Mouse (Mus musculus) hindbrain, embryonic 12.5 days (tissue): ENCODE results near the gene Eddm3b. TPM values are rescaled to one million over a fixed set of nuclear protein-coding genes. Genes with fewer than 3 reads are reported as not detected.

Experiments used
- ATAC-seq: fragments of 200-750 bp; cut with Nextera tagmentation; 2 replicates; pipeline ENCODE4 v1.8.0; 2017; ENCODE audit warnings: moderate TSS enrichment; ENCODE audit not compliant: low FRiP score
- H3K27ac ChIP-seq: fragments of 300-500 bp; sonication (generic); 2 replicates; pipeline ENCODE4 v1.5.1; 2016; ENCODE audit warnings: mild to moderate bottlenecking
- H3K27me3 ChIP-seq: fragments of 300-500 bp; sonication (generic); 2 replicates; pipeline ENCODE4 v1.6.1; 2016; ENCODE audit warnings: mild to moderate bottlenecking
- H3K36me3 ChIP-seq: fragments of 300-500 bp; sonication (generic); 2 replicates; pipeline ENCODE4 v1.6.1; 2016; ENCODE audit warnings: mild to moderate bottlenecking
- H3K4me1 ChIP-seq: fragments of 300-500 bp; sonication (generic); 2 replicates; pipeline ENCODE4 v1.6.1; 2016
- H3K4me2 ChIP-seq: fragments of 300-500 bp; sonication (generic); replicated peaks from 2 replicates; pipeline ENCODE4 v1.6.1; 2016; ENCODE audit warnings: mild to moderate bottlenecking
- H3K4me3 ChIP-seq: fragments of 300-500 bp; sonication (generic); 2 replicates; pipeline ENCODE4 v1.5.1; 2016; ENCODE audit warnings: mild to moderate bottlenecking
- H3K9ac ChIP-seq: fragments of 300-500 bp; sonication (generic); 2 replicates; pipeline ENCODE4 v1.6.1; 2016; ENCODE audit warnings: mild to moderate bottlenecking, moderate library complexity
- H3K9me3 ChIP-seq: fragments of 300-500 bp; sonication (generic); replicated peaks from 2 replicates; pipeline ENCODE4 v1.6.1; 2016; ENCODE audit warnings: mild to moderate bottlenecking
- WGBS: fragments of 180-500 bp; shearing (Covaris S2); methylation state at CpG from one replicate; pipeline ENCODE4 v1.1.7; 2016; 5-methylcytosine and 5-hydroxymethylcytosine counted together
- polyA plus RNA-seq: library from polyadenylated mRNA; unstranded; fragments of >200 nt; fragmentation: Nextera tagmentation; extraction: Ambion mirVana; gene quantifications from 2 replicates; pipeline ENCODE4 v1.2.1, GENCODE M21; 2016

Eddm3b gene
- polyA plus RNA-seq, 1 experiment from 2014 or later: not detected

DNA sequence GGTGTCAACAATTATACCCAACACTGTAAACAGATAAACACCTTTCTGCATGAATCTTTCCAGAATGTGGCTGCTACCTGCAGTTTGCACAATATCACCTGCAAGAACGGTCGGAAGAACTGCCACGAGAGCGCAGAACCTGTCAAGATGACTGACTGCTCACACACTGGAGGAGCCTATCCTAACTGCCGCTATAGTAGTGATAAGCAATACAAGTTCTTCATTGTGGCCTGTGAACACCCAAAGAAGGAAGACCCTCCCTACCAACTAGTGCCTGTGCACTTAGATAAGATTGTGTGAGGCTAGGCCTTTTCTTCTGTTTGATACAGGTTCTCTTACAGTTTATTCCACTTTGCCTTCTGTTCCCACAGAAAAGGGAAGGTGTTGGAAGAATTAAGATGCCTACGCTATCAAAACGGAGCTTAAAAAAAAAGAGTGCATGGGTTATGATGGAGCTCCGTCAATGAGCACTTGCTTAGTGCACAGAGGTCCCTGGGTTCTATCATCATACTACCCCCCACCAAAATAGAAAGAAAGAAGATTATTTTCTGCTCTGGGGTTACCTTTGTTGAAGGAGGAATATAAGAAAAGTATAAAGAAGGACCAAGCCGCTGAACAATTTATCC, 16.2 kb downstream of the Eddm3b start:
- no peak for ATAC-seq

DNA sequence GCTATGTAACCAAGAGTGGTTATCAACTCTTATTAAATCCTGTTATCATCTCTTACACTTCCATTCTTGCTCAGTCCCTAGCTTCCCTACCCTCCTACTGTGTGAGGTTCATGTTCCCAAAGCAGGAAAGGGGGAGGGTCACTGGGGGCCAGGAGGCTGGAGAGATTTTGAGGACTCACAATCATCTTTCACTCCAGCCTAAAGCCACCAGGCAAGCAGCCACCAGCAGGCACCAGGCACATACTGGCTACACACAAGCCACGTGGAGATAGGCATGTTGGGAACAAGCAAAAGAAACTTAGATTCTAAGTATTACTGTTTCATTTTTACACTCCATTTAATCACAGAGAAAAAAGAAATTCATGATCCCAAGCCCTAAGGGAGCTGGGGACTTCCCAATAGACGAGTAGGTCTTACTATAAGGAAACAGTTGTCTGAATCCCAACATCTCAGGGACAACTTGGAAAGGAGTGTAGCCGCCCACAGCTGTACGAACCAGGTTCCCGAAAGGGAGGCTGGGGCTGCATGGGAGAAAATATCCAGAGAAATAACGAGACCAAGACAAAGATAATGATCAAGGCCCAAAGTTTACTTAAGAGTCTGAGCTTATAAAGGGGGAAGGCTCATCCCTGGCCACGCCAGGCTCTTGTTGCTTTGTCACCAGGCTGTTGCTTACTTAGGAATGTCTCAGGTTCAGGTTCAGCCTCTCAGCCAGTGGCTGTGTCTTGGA, 17.0 kb downstream of the Eddm3b start:
- Histone ChIP-seq H3K27ac (no peak overlapping the region), H3K36me3 (no peaks in the 10 kb centered on the region), H3K9me3 (0 out of 2 replicates have a peak, but pooled peaks cover 3% of the 10 kb centered on the region), H3K27me3 (no peaks in the 10 kb centered on the region), H3K4me2 (no peak overlapping the region), H3K9ac (no peak overlapping the region), H3K4me3 (no peak overlapping the region), H3K4me1 (no peaks in the 10 kb centered on the region)
- no peak for ATAC-seq
- WGBS: 81% methylated on average over 7 of the region's 7 CpGs

More for the DNA sequence above, 16.2 kb downstream of the Eddm3b start:
- H3K4me2 ChIP-seq: no peak overlapping the region
- no peaks in the 10 kb centered on the region for H3K27me3 ChIP-seq
- no peak overlapping the region for H3K27ac ChIP-seq
- H3K36me3 ChIP-seq: no peaks in the 10 kb centered on the region
- 88% methylated on average over 9 of the region's 9 CpGs for WGBS
- H3K4me1 ChIP-seq: no peaks in the 10 kb centered on the region
- no peak overlapping the region for H3K9ac ChIP-seq
- 0 out of 2 replicates have a peak, but pooled peaks cover 3% of the 10 kb centered on the region for H3K9me3 ChIP-seq
- H3K4me3 ChIP-seq: no peak overlapping the region

DNA sequence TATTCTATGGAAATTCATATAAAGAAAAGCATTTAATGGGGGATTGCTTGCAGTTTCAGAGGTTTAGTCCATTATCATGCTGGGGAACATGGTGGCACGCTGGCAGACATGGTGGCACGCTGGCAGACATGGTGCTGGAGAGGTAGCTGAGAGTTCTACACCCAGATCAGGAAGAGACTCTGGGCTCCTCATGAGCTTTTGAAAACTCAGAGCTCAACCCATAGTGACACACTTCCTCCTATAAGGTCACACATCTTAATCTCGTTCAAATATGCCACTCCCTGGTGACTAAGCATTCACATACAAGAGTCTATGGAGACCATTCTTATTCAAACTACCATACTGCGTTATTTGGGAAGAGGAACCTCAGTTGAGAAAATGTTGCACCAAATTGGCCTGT, 18.1 kb downstream of the Eddm3b start:
- H3K27me3 ChIP-seq: no peaks in the 10 kb centered on the region
- no peak overlapping the region for H3K4me2 ChIP-seq
- ATAC-seq: no peak
- H3K9ac ChIP-seq: no peak overlapping the region
- H3K9me3 ChIP-seq: no peaks in the 10 kb centered on the region
- H3K36me3 ChIP-seq: no peaks in the 10 kb centered on the region
- no peak overlapping the region for H3K4me3 ChIP-seq
- H3K4me1 ChIP-seq: no peaks in the 10 kb centered on the region
- H3K27ac ChIP-seq: no peak overlapping the region
- 90% methylated on average over 4 of the region's 4 CpGs for WGBS

DNA sequence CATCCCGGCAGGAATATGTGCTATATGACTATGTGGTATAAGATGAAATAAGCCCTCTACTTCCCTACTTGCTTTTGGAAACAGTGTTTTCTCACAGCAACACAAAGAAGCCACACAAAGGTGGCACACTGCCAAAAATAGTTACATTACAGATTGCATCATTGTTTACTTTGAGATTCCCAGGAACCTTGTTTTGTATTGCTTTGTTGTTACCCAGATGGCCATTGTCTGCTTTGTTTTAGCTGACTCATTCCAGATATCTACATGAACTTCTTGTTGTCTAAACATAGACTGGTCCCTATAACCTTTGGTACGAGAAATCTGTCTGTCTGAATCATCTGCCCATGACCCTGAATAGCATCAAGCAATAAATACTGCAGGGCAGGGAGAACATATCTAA, 26.1 kb downstream of the Eddm3b start:
- Histone ChIP-seq H3K27ac (no peak overlapping the region), H3K4me2 (no peak overlapping the region), H3K9ac (no peak overlapping the region), H3K36me3 (no peaks in the 10 kb centered on the region), H3K4me3 (no peak overlapping the region), H3K4me1 (no peaks in the 10 kb centered on the region), H3K27me3 (no peaks in the 10 kb centered on the region), H3K9me3 (no peaks in the 10 kb centered on the region)
- 82% methylated on average over 2 of the region's 2 CpGs for WGBS
- ATAC-seq: no peak

DNA sequence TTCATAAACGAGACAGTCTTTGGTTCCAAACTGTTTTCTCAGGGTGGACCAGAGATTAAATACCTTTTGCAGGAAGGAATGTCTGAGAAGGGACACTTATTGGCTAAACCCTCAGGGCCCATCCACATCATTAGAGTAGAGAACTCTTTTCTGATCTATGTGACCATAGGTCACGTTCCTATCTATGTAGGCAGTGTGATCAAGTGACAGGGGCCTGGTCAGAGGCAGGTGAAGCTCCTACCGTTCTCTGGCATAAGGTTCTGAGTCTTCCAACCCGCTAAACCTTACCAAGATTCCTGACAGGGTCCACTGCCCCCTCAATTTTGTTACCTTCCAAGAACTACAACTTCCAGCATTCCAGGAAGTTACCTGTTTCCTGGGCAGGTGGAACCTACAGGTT, 27.9 kb downstream of the Eddm3b start:
- 89% methylated on average over 4 of the region's 4 CpGs for WGBS
- H3K4me3 ChIP-seq: no peak overlapping the region
- 0 out of 2 replicates have a peak, but pooled peaks cover 3% of the 10 kb centered on the region for H3K4me1 ChIP-seq
- H3K27ac ChIP-seq: no peak overlapping the region
- no peak overlapping the region for H3K4me2 ChIP-seq
- no peak for ATAC-seq
- H3K9ac ChIP-seq: no peak overlapping the region
- H3K36me3 ChIP-seq: no peaks in the 10 kb centered on the region
- H3K27me3 ChIP-seq: no peaks in the 10 kb centered on the region
- H3K9me3 ChIP-seq: no peaks in the 10 kb centered on the region

DNA sequence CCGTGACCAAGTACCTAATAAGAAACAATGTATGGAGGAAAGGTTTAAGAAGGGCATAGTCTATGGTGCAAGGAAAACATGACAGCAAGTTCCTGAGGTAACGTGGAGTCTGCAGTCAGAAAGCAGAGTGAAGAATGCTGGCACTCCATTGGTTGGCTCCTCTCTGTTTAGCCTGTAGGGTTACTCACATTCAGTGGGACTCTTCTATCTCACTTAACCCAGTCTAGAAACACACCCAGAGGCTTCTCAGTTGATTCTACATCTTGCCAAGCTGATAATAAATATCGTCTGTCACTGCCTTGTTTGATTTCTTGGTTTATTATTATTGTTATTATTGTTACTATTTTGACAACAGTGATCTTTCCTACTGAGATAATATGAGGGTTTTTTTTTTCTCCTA, 28.3 kb downstream of the Eddm3b start:
- Histone ChIP-seq H3K36me3 (no peaks in the 10 kb centered on the region), H3K9me3 (no peaks in the 10 kb centered on the region), H3K9ac (no peak overlapping the region), H3K4me2 (no peak overlapping the region), H3K27ac (no peak overlapping the region), H3K27me3 (no peaks in the 10 kb centered on the region), H3K4me3 (no peak overlapping the region), H3K4me1 (0 out of 2 replicates have a peak, but pooled peaks cover 3% of the 10 kb centered on the region)
- ATAC-seq: no peak
- 93% methylated on average over 3 of the region's 3 CpGs for WGBS

DNA sequence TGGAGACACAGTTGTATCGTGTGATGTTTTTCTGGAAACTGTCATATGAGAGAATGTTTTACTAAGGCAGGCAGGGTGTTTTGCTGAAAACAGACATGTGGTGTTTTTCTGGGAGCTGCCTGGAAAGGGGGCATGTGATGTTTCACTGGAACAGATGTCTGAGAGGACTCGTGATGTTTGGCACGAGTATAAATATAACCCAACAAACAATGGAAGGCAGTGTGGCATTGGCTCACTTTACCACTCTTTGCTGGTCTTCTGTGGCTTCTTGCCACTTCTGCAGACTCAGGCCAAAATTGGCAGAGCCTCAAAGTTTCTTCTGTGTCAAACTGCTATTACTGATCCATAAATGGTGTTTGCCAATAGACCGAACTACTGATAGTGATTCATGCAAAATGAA, 29.1 kb downstream of the Eddm3b start:
- 78% methylated on average over 4 of the region's 4 CpGs for WGBS
- ATAC-seq: no peak
- H3K4me2 ChIP-seq: no peak overlapping the region

DNA sequence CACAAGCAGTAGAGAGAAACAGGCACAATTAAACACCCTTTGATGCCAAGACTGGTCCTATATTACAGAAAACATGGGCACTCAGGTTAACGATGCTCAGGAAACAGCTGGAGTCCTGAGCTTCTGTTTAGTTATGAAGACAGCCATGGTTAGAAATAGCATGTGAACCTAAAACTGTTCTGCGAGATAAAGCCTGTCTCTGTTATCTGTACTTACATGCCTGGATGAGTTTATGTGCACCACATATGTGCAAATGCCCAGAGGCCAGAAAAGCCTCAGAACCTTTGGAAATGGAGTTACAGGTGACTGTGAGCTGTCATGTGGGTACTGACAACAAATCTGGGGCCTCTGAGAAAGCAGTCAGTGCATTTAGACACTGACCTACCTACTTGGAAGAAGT, 29.7 kb downstream of the Eddm3b start:
- ATAC-seq: no peak
- Histone ChIP-seq H3K4me2 (no peak overlapping the region), H3K36me3 (no peaks in the 10 kb centered on the region), H3K9me3 (no peaks in the 10 kb centered on the region), H3K9ac (no peak overlapping the region), H3K4me3 (no peak overlapping the region), H3K27me3 (no peaks in the 10 kb centered on the region), H3K4me1 (0 out of 2 replicates have a peak, but pooled peaks cover 3% of the 10 kb centered on the region), H3K27ac (no peak overlapping the region)
- 89% methylated on average over 2 of the region's 2 CpGs for WGBS

More for the DNA sequence above, 29.1 kb downstream of the Eddm3b start:
- no peaks in the 10 kb centered on the region for H3K9me3 ChIP-seq
- H3K36me3 ChIP-seq: no peaks in the 10 kb centered on the region
- no peak overlapping the region for H3K9ac ChIP-seq
- 0 out of 2 replicates have a peak, but pooled peaks cover 3% of the 10 kb centered on the region for H3K4me1 ChIP-seq
- H3K4me3 ChIP-seq: no peak overlapping the region
- no peak overlapping the region for H3K27ac ChIP-seq
- H3K27me3 ChIP-seq: no peaks in the 10 kb centered on the region

DNA sequence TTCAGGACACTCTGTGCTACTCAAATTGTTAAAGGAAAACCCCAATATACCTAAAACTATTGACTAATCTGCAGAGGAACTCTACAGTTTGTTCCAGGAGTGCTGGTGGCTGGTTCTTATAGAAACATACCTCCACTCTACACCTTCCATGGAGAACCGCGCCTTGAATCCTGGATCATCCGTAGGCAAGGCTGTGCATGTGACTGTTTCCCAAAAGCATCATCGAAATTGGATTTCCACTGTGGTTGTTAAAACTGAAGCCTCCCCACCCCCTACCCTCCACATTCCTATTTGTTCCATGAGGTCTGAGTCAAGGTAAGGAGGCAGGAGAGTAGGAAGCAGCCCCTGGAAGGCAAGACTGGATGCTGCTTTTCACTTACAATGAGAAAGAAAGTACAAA, 30.2 kb downstream of the Eddm3b start:
- no peak for ATAC-seq
- Histone ChIP-seq H3K27ac (no peak overlapping the region), H3K4me2 (no peak overlapping the region), H3K36me3 (no peaks in the 10 kb centered on the region), H3K4me1 (0 out of 2 replicates have a peak, but pooled peaks cover 3% of the 10 kb centered on the region), H3K4me3 (no peak overlapping the region), H3K27me3 (no peaks in the 10 kb centered on the region), H3K9me3 (no peaks in the 10 kb centered on the region), H3K9ac (no peak overlapping the region)
- 88% methylated on average over 4 of the region's 4 CpGs for WGBS

DNA sequence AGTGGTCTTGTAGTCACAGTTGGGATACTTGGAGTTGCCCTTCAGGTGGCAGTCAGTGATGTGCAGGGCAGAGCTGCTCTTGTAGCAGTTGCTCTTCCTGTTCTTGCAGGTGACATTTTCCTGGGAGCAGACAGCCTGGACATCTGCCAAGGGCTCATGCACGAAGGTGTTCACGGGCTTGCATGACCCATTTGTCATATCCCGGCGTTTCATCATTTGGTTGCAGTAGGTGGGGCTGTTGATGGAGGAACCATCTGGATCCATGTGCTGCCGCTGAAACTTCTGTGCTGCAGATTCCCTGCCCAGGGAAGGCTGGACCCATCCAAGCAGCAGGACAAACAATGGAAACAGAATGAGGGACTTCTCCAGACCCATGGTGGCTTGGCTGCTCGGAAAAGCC, 31.3 kb downstream of the Eddm3b start:
- H3K9me3 ChIP-seq: no peaks in the 10 kb centered on the region
- H3K27ac ChIP-seq: no peak overlapping the region
- no peak overlapping the region for H3K4me2 ChIP-seq
- H3K9ac ChIP-seq: no peak overlapping the region
- WGBS: 85% methylated on average over 6 of the region's 6 CpGs
- no peak for ATAC-seq
- no peaks in the 10 kb centered on the region for H3K36me3 ChIP-seq
- H3K27me3 ChIP-seq: no peaks in the 10 kb centered on the region
- 0 out of 2 replicates have a peak, but pooled peaks cover 3% of the 10 kb centered on the region for H3K4me1 ChIP-seq
- no peak overlapping the region for H3K4me3 ChIP-seq

DNA sequence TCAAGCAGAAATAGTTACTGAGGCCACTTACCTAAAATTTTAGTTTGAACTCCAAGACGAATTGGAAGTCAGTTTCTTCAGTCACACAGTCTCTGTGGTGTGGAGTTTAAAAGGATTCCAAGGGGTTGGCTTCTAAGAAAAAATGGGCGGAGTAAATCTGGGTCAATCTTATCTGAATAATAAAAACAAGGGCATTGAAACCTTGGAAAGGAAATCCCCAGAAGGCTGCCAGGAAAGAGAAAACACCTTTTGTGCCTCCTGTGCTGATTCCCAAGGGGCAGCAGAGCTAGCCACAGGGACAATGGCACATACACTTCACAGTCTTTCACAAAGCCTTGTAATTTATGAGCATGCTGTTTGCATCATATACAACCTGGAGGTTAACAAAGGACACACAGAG, 32.5 kb downstream of the Eddm3b start, which contains the start of gene Rnase1:
Rnase1 (minus strand) TSS at position 101 of the 400 bp plus-strand sequence.
- no peaks in the 10 kb centered on the region for H3K9me3 ChIP-seq
- 32% methylated on average over 2 of the region's 2 CpGs for WGBS
- H3K36me3 ChIP-seq: no peaks in the 10 kb centered on the region
- H3K27ac ChIP-seq: no peak within 1 kb of the TSS
- ATAC-seq: no peak
- no peak within 1 kb of the TSS for H3K9ac ChIP-seq
- H3K4me2 ChIP-seq: no peak within 1 kb of the TSS
- H3K4me1 ChIP-seq: 0 out of 2 replicates have a peak, but pooled peaks cover 3% of the 10 kb centered on the region
- H3K27me3 ChIP-seq: no peaks in the 10 kb centered on the region
- no peak within 1 kb of the TSS for H3K4me3 ChIP-seq

DNA sequence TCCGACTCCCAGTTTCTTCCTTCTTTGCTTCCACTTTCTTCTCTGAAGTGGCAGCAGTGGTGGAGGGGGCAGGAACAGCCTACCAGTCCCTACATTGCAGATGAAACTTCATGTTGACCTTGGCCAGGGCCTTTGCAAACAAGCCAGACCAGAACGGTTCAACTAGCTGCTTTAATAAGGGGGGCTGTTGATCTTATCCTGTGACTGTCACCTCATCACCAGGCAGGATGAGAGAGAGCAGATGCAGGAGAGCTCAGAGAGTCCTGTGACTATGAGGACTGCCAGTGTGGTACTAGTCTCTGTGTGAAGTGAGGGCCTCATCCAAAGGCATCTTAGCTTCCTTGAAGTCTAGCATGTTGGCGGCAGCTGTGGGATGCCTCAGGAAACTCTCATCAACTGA, 33.8 kb downstream of the Eddm3b start:
- Histone ChIP-seq H3K9ac (no peak overlapping the region), H3K27me3 (no peaks in the 10 kb centered on the region), H3K9me3 (no peaks in the 10 kb centered on the region), H3K27ac (no peak overlapping the region), H3K36me3 (no peaks in the 10 kb centered on the region), H3K4me2 (no peak overlapping the region), H3K4me1 (0 out of 2 replicates have a peak, but pooled peaks cover 3% of the 10 kb centered on the region), H3K4me3 (no peak overlapping the region)
- WGBS: 67% methylated on average over 3 of the region's 3 CpGs
- ATAC-seq: no peak
